Mouse (Mus musculus): ENCODE results near the gene Gm17364. TPM values are rescaled to one million over a fixed set of nuclear protein-coding genes. Genes with fewer than 3 reads are reported as not detected.
A peak's percentile ranks its signal among the peaks of the same experiment; 100 is the strongest.
"Not testable (repeated sequence)": the region's sequence is repeated elsewhere in the genome, so short reads cannot be mapped to it uniquely, and the experiment has no call there.

Gene Gm17364
- polyA plus RNA-seq, 1 experiment from 2014 or later: not detected

DNA sequence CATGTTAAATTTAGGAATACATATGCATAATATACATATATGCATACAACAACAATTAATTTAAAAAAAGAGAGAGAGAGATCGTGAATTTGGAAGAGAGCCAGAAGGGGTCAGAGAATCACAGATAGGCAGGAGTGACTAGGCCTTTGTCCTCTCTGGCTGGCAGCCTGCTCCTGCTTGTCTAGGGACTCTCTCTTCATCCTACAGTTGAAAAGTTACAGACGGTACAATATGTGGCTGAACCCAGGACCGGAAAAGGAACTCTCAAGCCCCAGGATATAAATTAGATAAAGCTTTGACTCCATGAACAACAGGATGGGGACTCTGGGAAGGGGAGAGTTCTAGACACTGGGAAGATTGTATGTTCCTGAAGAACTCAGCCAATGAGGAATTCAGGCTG is 12.5 kb upstream of the Gm17364 start:
- WGBS: 50% methylated on average over 3 of the region's 3 CpGs
- Histone ChIP-seq H3K9ac (no peak overlapping the region), H3K4me3 (no peak overlapping the region), H3K9me3 (replicated peaks) (no peaks in the 10 kb centered on the region), H3K4me1 (replicated peaks) (peaks cover 15% of the 10 kb centered on the region), H3K36me3 (no peaks in the 10 kb centered on the region), H3K27me3 (replicated peaks) (no peaks in the 10 kb centered on the region), H3K27ac (ENCODE audit: poor library complexity, severe bottlenecking) (peak overlapping the region; percentile 36; the same call in 1 of the 2 replicates), H3K4me2 (no peak overlapping the region)
- 0 out of 2 replicates have a peak, but pooled peaks have one; percentile 66 for ATAC-seq (ENCODE audit: insufficient number of reproducible peaks, low FRiP score)

DNA sequence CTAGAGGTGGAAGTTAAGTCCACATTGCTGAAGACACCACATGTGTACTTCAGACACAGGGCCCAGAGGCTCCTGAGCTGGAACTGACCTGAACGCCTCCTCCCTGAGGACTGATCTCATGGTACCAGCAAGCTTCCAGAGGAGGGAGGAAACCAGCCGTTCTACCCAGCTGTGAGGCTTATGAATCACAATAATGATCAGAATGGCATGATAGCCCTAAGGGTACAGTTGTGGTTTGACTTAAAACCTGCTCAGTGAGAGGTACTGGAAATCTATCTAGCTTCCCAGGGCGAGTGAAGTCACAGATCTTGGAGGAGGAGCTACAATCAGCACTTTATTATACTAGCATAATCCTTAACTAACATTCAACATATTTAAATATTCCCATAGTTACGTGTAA is 11.7 kb upstream of the Gm17364 start:
- H3K4me1 ChIP-seq (replicated peaks): peaks cover 15% of the 10 kb centered on the region
- ATAC-seq (ENCODE audit: insufficient number of reproducible peaks, low FRiP score): no peak
- H3K36me3 ChIP-seq: no peaks in the 10 kb centered on the region
- no peak overlapping the region for H3K4me2 ChIP-seq
- H3K4me3 ChIP-seq: no peak overlapping the region
- H3K27me3 ChIP-seq (replicated peaks): 0 out of 2 replicates have a peak, but pooled peaks cover 4% of the 10 kb centered on the region
- no peak overlapping the region for H3K27ac ChIP-seq (ENCODE audit: poor library complexity, severe bottlenecking)
- H3K9me3 ChIP-seq (replicated peaks): no peaks in the 10 kb centered on the region
- H3K9ac ChIP-seq: no peak overlapping the region
- 69% methylated on average over 4 of the region's 4 CpGs for WGBS

DNA sequence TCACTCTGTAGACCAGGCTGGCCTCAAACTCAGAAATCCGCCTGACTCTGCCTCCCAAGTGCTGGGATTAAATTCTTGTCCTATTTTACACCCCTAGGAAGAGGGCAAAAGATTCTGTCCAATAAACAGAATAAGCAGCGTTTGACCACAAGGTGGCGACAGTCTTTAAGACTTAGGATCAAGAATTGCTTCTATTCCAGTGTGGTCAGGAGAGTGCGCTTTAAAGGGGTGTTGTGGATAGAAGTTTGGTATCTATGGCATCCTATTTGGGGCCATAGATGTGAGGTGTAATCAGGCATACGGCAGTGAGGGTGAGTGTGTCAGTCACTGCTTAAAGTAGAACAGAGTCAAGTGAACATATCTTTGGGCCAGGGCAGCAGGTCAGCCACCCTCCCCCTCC is 9.5 kb upstream of the Gm17364 start:
- Histone ChIP-seq H3K27me3 (replicated peaks) (peaks cover 5% of the 10 kb centered on the region; the same call in 1 of the 2 replicates), H3K4me2 (no peak overlapping the region), H3K9me3 (replicated peaks) (peaks cover 2% of the 10 kb centered on the region; the same call in 1 of the 2 replicates), H3K27ac (ENCODE audit: poor library complexity, severe bottlenecking) (no peak overlapping the region), H3K9ac (no peak overlapping the region), H3K4me1 (replicated peaks) (peaks cover 15% of the 10 kb centered on the region), H3K36me3 (no peaks in the 10 kb centered on the region), H3K4me3 (no peak overlapping the region)
- WGBS: 19% methylated on average over 5 of the region's 5 CpGs
- no peak for ATAC-seq (ENCODE audit: insufficient number of reproducible peaks, low FRiP score)

DNA sequence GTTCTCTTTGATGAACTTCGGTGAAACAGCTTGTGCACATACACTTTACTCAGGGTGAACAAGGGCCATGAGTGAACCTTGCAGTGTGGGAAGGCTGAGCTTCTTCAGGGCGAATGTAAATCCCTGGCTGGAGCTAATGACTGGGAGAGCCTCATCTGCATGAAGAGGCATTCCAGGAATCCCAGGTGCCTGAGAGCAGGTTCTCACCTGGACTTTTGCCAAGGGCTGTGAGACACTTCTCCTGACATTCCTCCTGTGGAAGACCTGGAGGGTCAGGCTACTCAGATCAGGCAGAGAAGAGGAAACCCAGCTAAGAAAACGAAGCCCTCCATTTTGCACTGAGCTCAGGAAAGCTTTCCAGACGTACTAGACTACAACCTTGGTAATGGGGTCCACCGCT is 6.9 kb upstream of the Gm17364 start:
- Histone ChIP-seq H3K9me3 (replicated peaks) (peaks cover 7% of the 10 kb centered on the region; the same call in 1 of the 2 replicates), H3K4me1 (replicated peaks) (peaks cover 7% of the 10 kb centered on the region), H3K4me2 (no peak overlapping the region), H3K9ac (no peak overlapping the region), H3K4me3 (no peak overlapping the region), H3K27me3 (replicated peaks) (peaks cover 5% of the 10 kb centered on the region; the same call in 1 of the 2 replicates), H3K36me3 (no peaks in the 10 kb centered on the region), H3K27ac (ENCODE audit: poor library complexity, severe bottlenecking) (no peak overlapping the region)
- WGBS: 66% methylated on average over 5 of the region's 5 CpGs
- ATAC-seq (ENCODE audit: insufficient number of reproducible peaks, low FRiP score): no peak

DNA sequence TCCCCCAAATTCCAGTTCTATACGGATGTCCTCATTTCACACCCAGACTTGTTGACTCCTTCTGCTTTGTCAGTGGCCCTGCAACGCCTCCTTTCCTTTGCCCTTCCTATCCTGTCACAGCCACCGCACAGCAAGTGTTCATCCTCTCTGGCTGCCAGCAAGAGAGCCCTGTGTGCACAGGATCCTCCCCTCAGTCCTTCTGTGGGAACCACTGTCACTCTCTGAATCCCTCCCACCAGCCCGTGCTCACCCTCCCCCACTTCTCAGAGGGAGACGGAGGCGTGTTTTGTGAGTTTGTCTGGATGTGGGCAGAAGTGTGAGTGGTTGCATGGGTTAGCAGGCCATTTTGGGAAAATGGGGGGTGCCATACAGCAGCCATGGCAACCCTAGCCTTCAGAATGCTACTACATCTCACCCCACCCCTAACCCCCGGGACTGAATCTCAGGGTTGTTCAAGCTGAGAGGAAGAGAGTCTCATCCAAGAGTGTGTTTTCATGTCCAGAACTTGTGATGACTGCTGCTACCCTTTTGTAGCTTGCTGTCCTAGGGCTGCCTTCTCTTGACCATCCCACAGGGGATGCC is 5.9 kb downstream of the Gm17364 start:
- H3K9me3 ChIP-seq (replicated peaks): no peaks in the 10 kb centered on the region; the same call in 1 of the 2 replicates
- 0 out of 2 replicates have a peak overlapping the region, but pooled peaks have one; percentile 25 for H3K4me2 ChIP-seq
- H3K27ac ChIP-seq (ENCODE audit: poor library complexity, severe bottlenecking): no peak overlapping the region
- no peak overlapping the region for H3K9ac ChIP-seq
- 36% methylated on average over 7 of the region's 7 CpGs for WGBS
- no peak overlapping the region for H3K4me3 ChIP-seq
- H3K4me1 ChIP-seq (replicated peaks): peaks cover 9% of the 10 kb centered on the region
- no peaks in the 10 kb centered on the region for H3K36me3 ChIP-seq
- no peak for ATAC-seq (ENCODE audit: insufficient number of reproducible peaks, low FRiP score)
- H3K27me3 ChIP-seq (replicated peaks): no peaks in the 10 kb centered on the region

DNA sequence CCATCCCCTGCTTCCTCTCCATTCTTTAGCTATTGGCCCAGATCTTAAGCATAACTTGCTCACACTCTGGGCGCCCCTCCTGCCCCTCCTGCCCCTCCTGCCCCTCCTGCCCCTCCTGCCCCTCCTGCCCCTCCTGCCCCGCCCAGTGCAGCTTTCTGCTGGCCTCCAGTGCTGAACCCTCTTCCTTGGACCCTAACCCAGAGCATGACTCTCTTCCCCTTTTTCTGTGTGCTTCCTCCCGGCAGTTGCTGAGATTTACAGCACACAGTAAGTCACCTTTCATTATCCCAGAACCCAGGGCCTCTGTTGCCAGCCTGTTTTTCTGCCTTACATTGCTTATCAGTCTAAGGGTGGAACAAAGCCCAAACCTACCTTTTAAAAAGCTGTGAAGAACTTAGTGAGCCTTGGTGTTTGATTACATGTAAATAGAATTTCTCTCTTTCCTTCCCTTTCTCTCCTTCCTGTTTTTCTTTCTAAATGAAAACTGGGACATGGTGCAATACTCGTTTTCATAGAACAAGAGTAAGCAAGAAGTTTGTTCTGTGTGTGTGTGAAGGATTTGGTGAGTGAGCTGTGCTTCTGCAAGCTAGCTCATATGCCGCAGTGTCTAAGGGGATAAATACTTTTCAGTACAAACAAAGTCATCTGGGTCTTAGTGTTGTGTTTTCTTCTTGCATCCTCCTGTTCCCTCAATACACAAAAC is 10.3 kb downstream of the Gm17364 start:
- Histone ChIP-seq H3K4me2 (no peak overlapping the region), H3K36me3 (no peaks in the 10 kb centered on the region), H3K9ac (no peak overlapping the region), H3K9me3 (replicated peaks) (no peaks in the 10 kb centered on the region; the same call in 1 of the 2 replicates), H3K27ac (ENCODE audit: poor library complexity, severe bottlenecking) (no peak overlapping the region), H3K4me3 (no peak overlapping the region), H3K27me3 (replicated peaks) (no peaks in the 10 kb centered on the region), H3K4me1 (replicated peaks) (peaks cover 9% of the 10 kb centered on the region)
- ATAC-seq (ENCODE audit: insufficient number of reproducible peaks, low FRiP score): no peak
- 71% methylated on average over 5 of the region's 5 CpGs for WGBS

DNA sequence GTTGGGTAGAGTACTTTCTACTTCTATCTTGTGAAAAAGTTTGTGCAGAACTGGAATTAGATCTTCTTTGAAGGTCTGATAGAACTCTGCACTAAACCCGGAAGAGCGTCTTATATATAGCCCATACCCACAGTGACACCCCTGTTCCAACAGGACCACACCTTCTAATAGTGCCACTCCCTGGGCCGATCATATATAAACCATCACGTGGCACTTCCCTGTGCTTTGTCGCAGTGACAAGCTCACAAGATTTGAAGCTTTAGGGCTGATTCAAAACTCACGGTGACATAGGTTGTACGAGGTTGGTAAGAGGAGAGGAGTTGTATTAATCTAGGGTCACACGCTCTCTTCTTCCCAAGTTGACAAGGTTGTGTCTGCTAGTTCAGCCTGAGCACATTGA is 12.2 kb downstream of the Gm17364 start:
- not testable (repeated sequence) for H3K27me3 ChIP-seq (replicated peaks); ATAC-seq (ENCODE audit: insufficient number of reproducible peaks, low FRiP score); H3K36me3 ChIP-seq; H3K9ac ChIP-seq; H3K9me3 ChIP-seq (replicated peaks); H3K4me2 ChIP-seq; H3K4me3 ChIP-seq; H3K27ac ChIP-seq (ENCODE audit: poor library complexity, severe bottlenecking)
- H3K4me1 ChIP-seq (replicated peaks): peaks cover 10% of the 10 kb centered on the region; the same call in 1 of the 2 replicates
- 87% methylated on average over 8 of the region's 8 CpGs for WGBS

DNA sequence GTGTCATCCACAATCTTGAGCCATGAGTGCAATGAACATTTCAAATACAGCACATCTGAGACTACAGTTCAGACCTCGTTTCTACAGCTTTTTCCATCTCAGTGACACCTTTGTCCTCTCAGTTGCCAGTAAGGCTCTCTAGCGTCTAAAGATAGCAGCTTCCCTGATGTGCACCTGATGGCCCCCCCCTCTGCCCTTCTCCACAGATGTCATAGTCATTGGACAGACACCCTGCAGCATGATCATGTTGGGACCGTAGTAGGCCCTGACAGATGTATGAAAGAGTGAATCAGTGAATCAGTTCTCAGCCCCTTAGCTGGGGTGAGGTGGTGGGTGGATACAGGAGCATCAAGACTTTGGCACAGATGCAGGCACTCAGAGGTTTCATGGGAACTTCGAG is 15.9 kb downstream of the Gm17364 start:
- H3K4me1 ChIP-seq (replicated peaks): peaks cover 7% of the 10 kb centered on the region; the same call in 1 of the 2 replicates
- no peak overlapping the region for H3K4me3 ChIP-seq
- H3K36me3 ChIP-seq: no peaks in the 10 kb centered on the region
- no peaks in the 10 kb centered on the region for H3K27me3 ChIP-seq (replicated peaks)
- no peak overlapping the region for H3K27ac ChIP-seq (ENCODE audit: poor library complexity, severe bottlenecking)
- H3K9ac ChIP-seq: no peak overlapping the region
- WGBS: 62% methylated on average over 4 of the region's 4 CpGs
- ATAC-seq (ENCODE audit: insufficient number of reproducible peaks, low FRiP score): no peak
- no peaks in the 10 kb centered on the region for H3K9me3 ChIP-seq (replicated peaks)
- no peak overlapping the region for H3K4me2 ChIP-seq

DNA sequence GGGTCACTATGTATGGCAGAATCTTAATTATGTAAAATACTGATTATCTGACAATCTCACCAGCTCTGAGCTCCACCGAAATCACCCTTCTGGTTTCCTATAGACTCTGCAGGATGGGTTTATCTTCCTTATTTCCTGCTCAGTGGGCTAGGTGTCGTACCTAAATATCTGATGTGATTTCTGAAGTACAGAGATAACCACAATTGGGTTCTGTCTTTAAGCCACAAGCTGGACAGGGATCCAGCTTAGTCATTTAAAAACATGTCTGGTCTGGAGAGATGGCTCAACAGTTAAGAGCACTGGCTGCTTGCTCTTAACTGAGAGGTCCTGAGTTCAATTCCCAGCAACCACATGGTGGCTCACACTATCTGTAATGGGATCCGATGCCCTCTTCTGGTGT is 16.8 kb downstream of the Gm17364 start:
- H3K27me3 ChIP-seq (replicated peaks): no peaks in the 10 kb centered on the region
- no peak overlapping the region for H3K4me2 ChIP-seq
- no peak overlapping the region for H3K27ac ChIP-seq (ENCODE audit: poor library complexity, severe bottlenecking)
- WGBS: 74% methylated on average over 3 of the region's 3 CpGs
- no peak overlapping the region for H3K4me3 ChIP-seq
- no peak overlapping the region for H3K9ac ChIP-seq
- no peaks in the 10 kb centered on the region for H3K9me3 ChIP-seq (replicated peaks)
- no peaks in the 10 kb centered on the region for H3K36me3 ChIP-seq
- no peak for ATAC-seq (ENCODE audit: insufficient number of reproducible peaks, low FRiP score)
- H3K4me1 ChIP-seq (replicated peaks): peaks cover 11% of the 10 kb centered on the region

DNA sequence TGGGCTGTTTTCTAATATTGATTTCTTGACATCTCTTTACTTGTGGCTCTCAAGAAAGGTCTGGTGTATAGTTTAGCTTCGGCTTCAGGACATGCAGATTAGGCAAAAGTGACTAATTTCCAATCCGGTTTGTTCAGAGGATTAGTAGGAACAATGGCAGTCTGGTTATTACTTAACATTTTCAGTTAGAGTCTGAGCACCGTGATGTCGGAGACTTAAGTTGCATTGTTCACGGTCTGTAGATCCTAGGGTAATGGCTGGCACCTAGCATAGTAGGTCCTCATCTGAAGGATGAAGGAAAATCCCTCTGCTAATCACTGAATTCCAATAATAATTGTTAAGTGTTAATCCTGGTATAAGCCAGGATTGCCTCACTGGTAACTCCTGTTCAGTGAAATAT is 17.7 kb downstream of the Gm17364 start:
- Histone ChIP-seq H3K4me1 (replicated peaks) (peaks cover 17% of the 10 kb centered on the region), H3K36me3 (no peaks in the 10 kb centered on the region), H3K27me3 (replicated peaks) (no peaks in the 10 kb centered on the region), H3K27ac (ENCODE audit: poor library complexity, severe bottlenecking) (no peak overlapping the region), H3K9ac (no peak overlapping the region), H3K9me3 (replicated peaks) (no peaks in the 10 kb centered on the region), H3K4me2 (no peak overlapping the region), H3K4me3 (no peak overlapping the region)
- WGBS: 90% methylated on average over 5 of the region's 5 CpGs
- no peak for ATAC-seq (ENCODE audit: insufficient number of reproducible peaks, low FRiP score)

DNA sequence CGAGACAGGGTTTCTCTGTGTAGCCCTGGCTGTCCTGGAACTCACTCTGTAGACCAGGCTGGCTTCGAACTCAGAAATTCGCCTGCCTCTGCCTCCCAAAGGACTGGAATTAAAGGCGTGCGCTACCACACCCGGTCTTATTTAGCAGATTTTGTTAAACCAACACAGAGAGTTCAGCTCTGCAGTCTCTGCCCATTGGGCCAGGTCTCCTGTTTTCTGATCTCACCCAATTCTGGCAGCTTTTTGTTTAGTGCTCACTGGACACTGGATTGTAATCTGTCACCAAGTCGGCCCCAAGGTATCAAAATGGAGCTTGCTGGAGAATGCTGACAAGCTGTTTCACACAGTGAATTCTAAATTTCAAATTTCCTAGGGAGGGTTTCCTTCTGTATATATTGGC is 21.0 kb downstream of the Gm17364 start:
- no peak overlapping the region for H3K27ac ChIP-seq (ENCODE audit: poor library complexity, severe bottlenecking)
- no peaks in the 10 kb centered on the region for H3K36me3 ChIP-seq
- H3K9me3 ChIP-seq (replicated peaks): no peaks in the 10 kb centered on the region
- peaks cover 18% of the 10 kb centered on the region for H3K4me1 ChIP-seq (replicated peaks)
- ATAC-seq (ENCODE audit: insufficient number of reproducible peaks, low FRiP score): no peak
- H3K27me3 ChIP-seq (replicated peaks): no peaks in the 10 kb centered on the region
- 92% methylated on average over 7 of the region's 7 CpGs for WGBS
- H3K9ac ChIP-seq: no peak overlapping the region
- no peak overlapping the region for H3K4me3 ChIP-seq
- H3K4me2 ChIP-seq: no peak overlapping the region
